Mouse (Mus musculus) lung, adult 2 months (tissue): ENCODE data around the gene Frmd5. TPM values are rescaled to one million over a fixed set of nuclear protein-coding genes. Genes with fewer than 3 reads are reported as not detected.
A peak's percentile ranks its signal among the peaks of the same experiment; 100 is the strongest.
"Not testable (repeated sequence)": the region's sequence is repeated elsewhere in the genome, so short reads cannot be mapped to it uniquely, and the experiment has no call there.

Experiments
- DNase-seq: peaks from one replicate; pipeline ENCODE4 v3.0.0; 2022
- H3K4me1 ChIP-seq: fragments of 200-500 bp; 2 replicates; pipeline ENCODE4 v1.6.1; 2011; ENCODE audit warnings: low read length; ENCODE audit not compliant: control insufficient read depth, insufficient read depth
- H3K4me3 ChIP-seq: fragments of 200-500 bp; replicated peaks from 2 replicates; pipeline ENCODE3; 2011; ENCODE audit warnings: low read depth, mild to moderate bottlenecking, control low read depth, low read length; ENCODE audit errors: extremely low read depth
- POLR2A ChIP-seq: fragments of 200-500 bp; IDR thresholded peaks from 2 replicates; pipeline ENCODE4 v1.6.1; 2011; ENCODE audit warnings: low read depth, mild to moderate bottlenecking, control low read depth, low read length, borderline replicate concordance; ENCODE audit errors: extremely low read depth
- WGBS: fragments of 180-500 bp; shearing (Covaris S2); methylation state at CpG from one replicate; pipeline ENCODE4 v1.1.7; 2018; 5-methylcytosine and 5-hydroxymethylcytosine counted together
- polyA plus RNA-seq: library from polyadenylated mRNA; depleted of rRNA; stranded (reverse); fragments of >200 nt; gene quantifications from 2 replicates; pipeline ENCODE4 v1.2.3, GENCODE M21; 2012; rRNA removed

The Frmd5 gene
- polyA plus RNA-seq, 1 experiment = 5.3 TPM

DNA sequence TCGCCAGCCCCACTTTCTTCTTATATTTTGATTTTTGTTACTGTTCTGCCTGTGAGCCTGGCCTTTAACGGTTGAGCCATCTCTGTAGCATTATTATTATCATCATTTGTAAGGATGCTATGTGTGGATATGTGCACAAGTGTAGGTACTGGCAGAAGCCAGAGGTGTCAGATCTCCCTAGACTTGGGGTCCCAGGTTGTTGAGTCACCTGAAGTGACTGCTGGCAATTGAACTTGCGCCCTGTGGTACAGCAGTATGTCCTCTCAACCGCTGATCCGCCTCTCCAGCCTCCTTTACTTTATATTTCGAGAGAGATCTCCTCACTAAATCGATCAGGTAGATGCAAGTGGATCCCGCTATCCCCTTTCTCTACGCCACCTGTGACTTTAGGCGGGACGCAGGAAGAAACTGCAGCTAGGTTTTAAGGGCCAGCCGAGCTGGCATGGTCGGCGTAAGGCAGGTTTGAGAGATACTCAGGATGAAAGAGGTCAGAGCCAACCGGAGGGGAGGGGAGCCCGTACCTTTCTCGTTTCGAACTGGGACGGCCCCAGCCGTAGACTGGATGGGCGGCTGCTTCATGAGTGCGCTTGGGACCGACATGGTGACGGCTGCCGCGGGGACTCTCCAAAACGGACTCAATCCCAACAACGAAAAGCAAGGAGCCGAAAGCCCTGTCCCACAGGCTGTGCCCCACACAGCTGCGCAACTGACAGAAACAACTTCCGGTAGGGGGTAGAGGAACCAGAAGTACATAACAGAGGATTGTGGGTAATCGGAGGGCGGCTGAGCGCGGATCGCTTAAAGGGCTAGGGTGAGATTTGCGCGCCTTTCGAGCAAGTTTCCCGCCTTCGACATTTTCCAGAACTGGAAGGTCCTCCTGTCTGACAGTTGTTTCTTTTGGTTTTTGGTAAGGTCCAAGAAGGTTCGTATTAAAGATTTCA lies 300.7 kb downstream of the Frmd5 start, which contains the start of the genes Mfap1a and Wdr76:
TSS of gene Mfap1a (minus strand) at position 724 of the 941 bp plus-strand sequence.
TSS of gene Wdr76 (plus strand) at position 782 of the 941 bp plus-strand sequence.
- WGBS = 3% methylated on average over 42 of the region's 42 CpGs
- peak within 1 kb of the TSS; percentile 68 for H3K4me3 ChIP-seq
- not testable (repeated sequence) for H3K4me1 ChIP-seq
- TF ChIP-seq POLR2A = peak; percentile 98
- DNase-seq = peak; percentile 79

DNA sequence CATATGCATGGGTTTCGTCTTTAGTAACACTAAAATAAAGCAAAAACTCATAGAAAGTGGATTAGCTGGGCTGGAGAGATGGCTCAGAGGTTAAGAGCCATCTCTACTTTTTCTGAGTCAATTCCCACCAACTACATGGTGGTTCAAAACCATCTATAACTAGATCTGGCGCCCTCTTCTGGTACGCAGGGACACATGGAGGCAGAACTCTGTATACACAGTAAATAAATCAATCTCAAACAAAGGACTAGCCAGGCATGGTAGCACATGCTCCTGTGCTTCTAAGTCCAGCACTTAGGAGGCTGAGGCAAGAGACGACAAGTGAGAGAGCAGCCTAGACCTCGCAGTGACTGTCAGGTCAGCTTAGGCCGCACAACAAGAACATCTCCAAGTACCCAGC lies 305.3 kb downstream of the Frmd5 start:
- H3K4me3 ChIP-seq, DNase-seq, H3K4me1 ChIP-seq: not testable (repeated sequence)
- 85% methylated on average over 2 of the region's 6 CpGs for WGBS

Other genes starting within 250 kb of the Frmd5 start
- 28.7 and 38.5 TPM in 2 replicates for gene Casc4, start 59.9 kb upstream of the Frmd5 start, polyA plus RNA-seq
- 4.6 and 5.8 TPM in 2 replicates for gene Ctdspl2, start 148.9 kb upstream of the Frmd5 start, polyA plus RNA-seq
- not detected in 2 replicates for gene Mageb3, start 149.0 kb upstream of the Frmd5 start, polyA plus RNA-seq
- 3.1 and 3.9 TPM in 2 replicates for gene Eif3j1, start 221.5 kb upstream of the Frmd5 start, polyA plus RNA-seq